Mouse (Mus musculus): ENCODE results near the gene Ncam1. TPM values are rescaled to one million over a fixed set of nuclear protein-coding genes. Genes with fewer than 3 reads are reported as not detected.

Ncam1 gene
- total and polyA plus RNA-seq, 3 experiments = 4.1 to 5.4 (median 4.7) TPM

DNA sequence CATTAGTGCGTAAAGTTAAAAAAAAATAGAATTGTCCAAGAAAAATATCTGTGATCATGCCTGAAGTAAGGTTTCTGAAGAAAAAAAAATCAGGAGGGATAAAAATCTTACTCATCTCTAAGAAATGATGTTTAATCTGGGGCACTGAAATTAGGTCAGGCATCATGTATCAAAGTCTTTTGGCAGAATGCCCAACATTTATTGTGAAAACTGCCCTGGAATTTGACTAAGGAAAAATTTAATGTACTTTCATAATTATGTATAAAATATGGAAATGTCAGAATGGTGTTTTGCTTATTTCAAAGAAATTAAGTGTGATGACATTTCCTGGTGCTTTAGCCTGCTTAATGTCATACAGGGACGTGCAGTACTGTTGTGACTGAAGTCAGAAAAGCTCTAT, 52.5 kb downstream of the Ncam1 start:
- TF ChIP-seq EP300 (IDR thresholded peaks at IDR 0.05; ENCODE audit: insufficient read depth, low read depth, low read length) = no peak
- no peak for TF ChIP-seq CTCF (IDR thresholded peaks at IDR 0.05)
- no peak for TF ChIP-seq POLR2A (IDR thresholded peaks at IDR 0.05; ENCODE audit: insufficient read depth, low read depth, low read length)
- no peaks in the 10 kb centered on the region for H3K4me1 ChIP-seq (ENCODE audit: control insufficient read depth, insufficient read depth, low read length)
- H3K36me3 ChIP-seq (ENCODE audit: control insufficient read depth, insufficient read depth, low read length) = no peaks in the 10 kb centered on the region
- no peak for DNase-seq
- H3K79me2 ChIP-seq (replicated peaks; ENCODE audit: control insufficient read depth, insufficient read depth, low read length) = no peaks in the 10 kb centered on the region; the same call in 1 of the 2 replicates
- no peak overlapping the region for H3K9ac ChIP-seq (ENCODE audit: low read depth, low read length)
- WGBS = 81% methylated on average over 2 of the region's 2 CpGs
- no peak overlapping the region for H3K27ac ChIP-seq
- intact Hi-C loops (cut with DNase I) = no loop called here
- no peak overlapping the region for H3K4me3 ChIP-seq
- no peaks in the 10 kb centered on the region for H3K27me3 ChIP-seq (ENCODE audit: control insufficient read depth, insufficient read depth, low read length)

DNA sequence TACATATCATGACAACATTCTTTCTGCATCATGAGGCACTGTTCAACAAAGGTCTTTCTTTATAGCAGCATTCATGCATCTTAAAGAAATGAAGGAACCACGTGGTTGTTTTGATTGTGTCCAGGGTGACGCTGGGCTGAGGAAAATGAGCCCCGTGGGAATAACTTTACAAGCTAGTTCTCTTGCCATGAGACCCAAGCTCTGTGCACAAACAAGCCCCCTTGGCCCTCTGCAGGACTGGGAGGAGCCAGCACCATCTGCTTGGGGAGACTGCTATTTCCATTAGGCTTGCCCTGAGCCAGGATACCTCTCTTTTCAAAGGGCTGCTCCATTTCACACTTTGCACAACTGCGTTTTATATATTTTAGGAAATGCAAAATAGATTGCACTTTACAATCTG, 53.0 kb downstream of the Ncam1 start:
- TF ChIP-seq POLR2A (IDR thresholded peaks at IDR 0.05; ENCODE audit: insufficient read depth, low read depth, low read length) (no peak), EP300 (IDR thresholded peaks at IDR 0.05; ENCODE audit: insufficient read depth, low read depth, low read length) (no peak), CTCF (IDR thresholded peaks at IDR 0.05) (no peak)
- no peak overlapping the region for H3K9ac ChIP-seq (ENCODE audit: low read depth, low read length)
- DNase-seq = no peak
- no peak overlapping the region for H3K27ac ChIP-seq
- WGBS = 48% methylated on average over 4 of the region's 4 CpGs
- H3K4me3 ChIP-seq = no peak overlapping the region
- H3K36me3 ChIP-seq (ENCODE audit: control insufficient read depth, insufficient read depth, low read length) = no peaks in the 10 kb centered on the region
- no peaks in the 10 kb centered on the region; the same call in 1 of the 2 replicates for H3K79me2 ChIP-seq (replicated peaks; ENCODE audit: control insufficient read depth, insufficient read depth, low read length)
- no peaks in the 10 kb centered on the region for H3K4me1 ChIP-seq (ENCODE audit: control insufficient read depth, insufficient read depth, low read length)
- no peaks in the 10 kb centered on the region for H3K27me3 ChIP-seq (ENCODE audit: control insufficient read depth, insufficient read depth, low read length)
- intact Hi-C loops (cut with DNase I) = no loop called here

DNA sequence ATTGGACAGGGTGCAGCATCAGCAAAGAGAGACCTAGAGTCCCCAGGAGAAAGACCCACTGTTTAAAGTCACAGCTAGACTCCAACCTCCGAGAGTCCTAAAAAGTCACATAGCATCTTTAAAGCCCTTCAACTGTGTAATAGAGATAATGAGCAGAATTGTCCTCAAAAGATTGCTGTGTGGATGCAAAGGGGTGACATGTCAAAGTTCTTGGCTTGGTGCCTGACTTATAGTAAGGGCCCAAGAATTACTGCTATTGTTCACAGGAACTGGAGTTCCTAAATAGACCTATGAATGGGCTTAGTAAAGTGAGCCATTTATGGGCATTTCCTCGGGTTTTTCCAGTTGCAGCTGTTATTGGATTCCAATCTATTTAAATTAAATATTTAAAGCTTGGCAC, 54.4 kb downstream of the Ncam1 start:
- H3K4me3 ChIP-seq = no peak overlapping the region
- intact Hi-C loops (cut with DNase I) = no loop called here
- H3K4me1 ChIP-seq (ENCODE audit: control insufficient read depth, insufficient read depth, low read length) = no peaks in the 10 kb centered on the region
- H3K79me2 ChIP-seq (replicated peaks; ENCODE audit: control insufficient read depth, insufficient read depth, low read length) = no peaks in the 10 kb centered on the region; the same call in 1 of the 2 replicates
- DNase-seq = no peak
- TF ChIP-seq EP300 (IDR thresholded peaks at IDR 0.05; ENCODE audit: insufficient read depth, low read depth, low read length) = no peak
- no peak for TF ChIP-seq CTCF (IDR thresholded peaks at IDR 0.05)
- TF ChIP-seq POLR2A (IDR thresholded peaks at IDR 0.05; ENCODE audit: insufficient read depth, low read depth, low read length) = no peak
- no peak overlapping the region for H3K27ac ChIP-seq
- no peaks in the 10 kb centered on the region for H3K36me3 ChIP-seq (ENCODE audit: control insufficient read depth, insufficient read depth, low read length)
- H3K27me3 ChIP-seq (ENCODE audit: control insufficient read depth, insufficient read depth, low read length) = no peaks in the 10 kb centered on the region
- 52% methylated on average over 2 of the region's 2 CpGs for WGBS
- H3K9ac ChIP-seq (ENCODE audit: low read depth, low read length) = no peak overlapping the region

DNA sequence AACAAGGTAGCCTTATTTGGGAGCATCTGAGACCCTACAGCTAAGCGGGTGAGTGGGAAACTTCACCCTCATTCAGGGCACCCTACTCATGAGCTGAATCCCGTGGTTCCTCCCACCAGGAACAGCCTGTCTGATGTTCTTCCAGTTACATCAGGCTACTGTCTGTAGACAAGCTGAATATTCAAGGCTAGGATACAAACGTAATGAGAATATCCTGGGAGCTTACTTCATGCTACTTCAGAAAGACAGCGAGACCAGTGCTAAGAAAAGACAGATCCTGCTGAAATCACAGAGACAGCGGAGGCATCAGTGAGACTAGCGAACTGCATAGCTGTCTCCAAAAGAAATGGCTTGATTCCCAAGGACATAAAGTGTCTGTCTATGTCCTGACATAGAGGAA, 58.8 kb downstream of the Ncam1 start:
- no peak overlapping the region for H3K4me3 ChIP-seq
- intact Hi-C loops (cut with DNase I) = no loop called here

DNA sequence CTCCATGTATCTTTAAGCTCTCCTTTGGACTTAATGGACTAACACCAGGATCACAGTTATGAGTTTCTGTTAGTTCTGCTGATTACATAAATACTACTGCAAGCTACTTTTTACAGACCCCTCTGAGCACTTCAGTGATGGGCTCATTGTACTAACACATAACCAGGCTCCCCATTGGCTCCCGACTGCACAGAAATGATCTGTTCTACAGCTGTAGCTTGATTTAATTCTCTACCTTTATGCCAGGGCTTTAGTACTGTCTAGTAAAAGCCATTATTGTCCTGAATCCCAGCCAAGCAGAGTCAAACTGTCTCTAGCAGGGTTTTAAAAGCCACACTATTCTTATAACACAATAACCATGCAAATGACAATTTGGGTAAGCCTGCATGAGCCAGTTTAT, 60.2 kb downstream of the Ncam1 start:
- TF ChIP-seq CTCF (IDR thresholded peaks at IDR 0.05) = no peak
- TF ChIP-seq EP300 (IDR thresholded peaks at IDR 0.05; ENCODE audit: insufficient read depth, low read depth, low read length) = no peak
- no peak for TF ChIP-seq POLR2A (IDR thresholded peaks at IDR 0.05; ENCODE audit: insufficient read depth, low read depth, low read length)
- H3K27ac ChIP-seq = no peak overlapping the region
- no peaks in the 10 kb centered on the region; the same call in 1 of the 2 replicates for H3K79me2 ChIP-seq (replicated peaks; ENCODE audit: control insufficient read depth, insufficient read depth, low read length)
- DNase-seq = no peak
- H3K9ac ChIP-seq (ENCODE audit: low read depth, low read length) = no peak overlapping the region
- intact Hi-C loops (cut with DNase I) = no loop called here
- no peaks in the 10 kb centered on the region for H3K4me1 ChIP-seq (ENCODE audit: control insufficient read depth, insufficient read depth, low read length)
- WGBS = 77% methylated on average over 1 of the region's 1 CpGs
- H3K36me3 ChIP-seq (ENCODE audit: control insufficient read depth, insufficient read depth, low read length) = no peaks in the 10 kb centered on the region
- no peaks in the 10 kb centered on the region for H3K27me3 ChIP-seq (ENCODE audit: control insufficient read depth, insufficient read depth, low read length)
- H3K4me3 ChIP-seq = no peak overlapping the region

More for the DNA sequence above, 58.8 kb downstream of the Ncam1 start:
- Histone ChIP-seq H3K9ac (ENCODE audit: low read depth, low read length) (no peak overlapping the region), H3K4me1 (ENCODE audit: control insufficient read depth, insufficient read depth, low read length) (no peaks in the 10 kb centered on the region), H3K27ac (no peak overlapping the region), H3K36me3 (ENCODE audit: control insufficient read depth, insufficient read depth, low read length) (no peaks in the 10 kb centered on the region), H3K79me2 (replicated peaks; ENCODE audit: control insufficient read depth, insufficient read depth, low read length) (no peaks in the 10 kb centered on the region; the same call in 1 of the 2 replicates), H3K27me3 (ENCODE audit: control insufficient read depth, insufficient read depth, low read length) (no peaks in the 10 kb centered on the region)
- 84% methylated on average over 6 of the region's 6 CpGs for whole genome bisulfite sequencing
- DNase-seq = no peak
- TF ChIP-seq CTCF (IDR thresholded peaks at IDR 0.05) (no peak), POLR2A (IDR thresholded peaks at IDR 0.05; ENCODE audit: insufficient read depth, low read depth, low read length) (no peak), EP300 (IDR thresholded peaks at IDR 0.05; ENCODE audit: insufficient read depth, low read depth, low read length) (no peak)

DNA sequence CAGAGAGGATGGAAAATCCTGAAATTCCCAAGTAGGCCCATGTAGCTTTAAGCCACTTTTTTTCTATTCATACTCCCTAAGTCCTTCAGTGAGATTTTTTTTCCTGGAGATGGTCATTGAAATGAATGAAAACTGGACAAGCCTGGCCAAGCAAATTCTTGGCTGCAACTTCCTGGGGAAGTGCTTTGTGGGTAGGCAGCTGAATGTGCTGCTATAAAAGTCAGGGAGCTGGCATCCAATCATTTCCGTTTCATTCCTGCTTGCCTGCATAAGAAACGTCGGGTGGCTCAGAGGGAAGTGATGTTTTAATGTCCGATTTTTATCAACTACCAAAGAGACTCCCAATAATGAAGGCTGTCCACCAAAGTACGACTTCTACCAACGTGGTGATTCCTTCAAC, 61.6 kb downstream of the Ncam1 start:
- H3K27ac ChIP-seq = no peak overlapping the region
- H3K4me1 ChIP-seq (ENCODE audit: control insufficient read depth, insufficient read depth, low read length) = no peaks in the 10 kb centered on the region
- intact Hi-C loops (cut with DNase I) = no loop called here
- H3K27me3 ChIP-seq (ENCODE audit: control insufficient read depth, insufficient read depth, low read length) = no peaks in the 10 kb centered on the region
- no peaks in the 10 kb centered on the region for H3K36me3 ChIP-seq (ENCODE audit: control insufficient read depth, insufficient read depth, low read length)
- TF ChIP-seq EP300 (IDR thresholded peaks at IDR 0.05; ENCODE audit: insufficient read depth, low read depth, low read length) (no peak), CTCF (IDR thresholded peaks at IDR 0.05) (no peak)
- no peaks in the 10 kb centered on the region; the same call in 1 of the 2 replicates for H3K79me2 ChIP-seq (replicated peaks; ENCODE audit: control insufficient read depth, insufficient read depth, low read length)
- H3K4me3 ChIP-seq = no peak overlapping the region
- 61% methylated on average over 6 of the region's 6 CpGs for WGBS
- H3K9ac ChIP-seq (ENCODE audit: low read depth, low read length) = no peak overlapping the region
- no peak for DNase-seq

Measured in heart, adult 2 months (tissue).